Mouse (Mus musculus) G1E-ER4 (cell line): ENCODE results near the gene Lad1. TPM values are rescaled to one million over a fixed set of nuclear protein-coding genes. Genes with fewer than 3 reads are reported as not detected.

ENCODE experiments used
- GATA1 ChIP-seq: IDR thresholded peaks from one replicate; pipeline ENCODE4 v1.8.0; 2012; ENCODE audit warnings: low read length, inconsistent platforms
- polyA plus RNA-seq: library from polyadenylated mRNA; stranded (reverse); fragments of >175 nt; gene quantifications from 2 replicates; pipeline ENCODE4 v1.2.3, GENCODE M21; 2012

Lad1 gene
- polyA plus RNA-seq, 1 experiment = not detected

DNA sequence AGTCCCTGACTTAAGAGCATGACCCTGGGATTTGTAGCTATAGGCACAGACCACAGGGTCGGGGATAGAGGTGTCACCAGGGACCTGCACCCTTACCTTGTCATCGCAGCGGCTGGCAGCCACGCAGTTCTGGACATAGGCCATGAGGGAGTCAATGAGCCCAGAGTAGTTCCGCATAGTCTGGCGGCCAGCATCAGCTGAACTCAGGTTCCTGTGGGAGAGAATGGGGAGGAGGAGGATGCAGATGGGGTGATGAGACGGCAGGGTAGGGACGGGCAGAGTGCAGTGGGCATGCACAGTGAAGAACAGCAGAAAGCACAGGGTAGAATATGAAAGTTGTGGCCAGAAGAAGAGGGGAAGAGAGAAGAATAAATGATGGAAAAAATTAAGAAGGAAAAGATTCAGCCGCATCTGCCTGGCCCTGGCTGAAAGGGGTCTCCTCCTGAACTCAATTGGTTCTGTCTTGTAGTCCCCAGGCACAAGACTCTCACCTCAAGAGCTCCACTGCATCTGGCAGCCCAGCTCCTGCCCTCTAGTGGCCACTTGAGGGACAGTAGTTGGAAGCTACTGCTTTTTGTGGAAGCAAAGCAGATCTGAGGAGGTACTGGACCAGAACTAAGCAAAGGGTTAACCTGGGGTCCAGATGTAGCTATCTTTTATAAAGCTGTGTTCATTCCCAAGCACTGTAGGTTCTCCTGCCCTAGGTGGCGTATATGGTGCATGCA, 64.1 kb downstream of the Lad1 start:
- TF ChIP-seq GATA1 = no peak

Other genes with a start within 250 kb of the Lad1 start
- gene Nav1, start 211.3 kb upstream of the Lad1 start, polyA plus RNA-seq = 0.01 and 0.06 TPM in 2 replicates
- gene Csrp1, start 98.5 kb upstream of the Lad1 start, polyA plus RNA-seq = 0.17 and 0.29 TPM in 2 replicates
- gene Phlda3, start 52.5 kb upstream of the Lad1 start, polyA plus RNA-seq = 46.8 and 53.6 TPM in 2 replicates
- gene Tnni1, start 39.2 kb upstream of the Lad1 start, polyA plus RNA-seq = 0.12 TPM in 1 of 2 replicates, not detected in the other
- gene Tnnt2, start 17.8 kb downstream of the Lad1 start, polyA plus RNA-seq = not detected in 2 replicates
- not detected in 2 replicates for gene Pkp1, start 100.6 kb downstream of the Lad1 start, polyA plus RNA-seq
- not detected in 2 replicates for gene Igfn1, start 187.7 kb downstream of the Lad1 start, polyA plus RNA-seq
- 69.9 and 94.1 TPM in 2 replicates for gene Tmem9, start 189.6 kb downstream of the Lad1 start, polyA plus RNA-seq
- gene Ascl5, start 232.2 kb downstream of the Lad1 start, polyA plus RNA-seq = 0.26 and 0.44 TPM in 2 replicates
- not detected in 2 replicates for gene Cacna1s, start 234.2 kb downstream of the Lad1 start, polyA plus RNA-seq